Mouse (Mus musculus): ENCODE measurements around the gene Sgms1. TPM values are rescaled to one million over a fixed set of nuclear protein-coding genes. Genes with fewer than 3 reads are reported as not detected.
A peak's percentile ranks its signal among the peaks of the same experiment; 100 is the strongest.

The Sgms1 gene
- total RNA-seq, 2 experiments from 2014 or later = 108 to 157 TPM

- ATAC-seq (replicated peaks; ENCODE audit: low FRiP score, poor library complexity, severe bottlenecking) = 0 out of 2 replicates have a peak, but pooled peaks have one; percentile 33
Measured at GRCm38 (mm10) chr19:32256706-32257415, 132.7 kb downstream of the Sgms1 start.

- ATAC-seq (replicated peaks; ENCODE audit: low FRiP score, poor library complexity, severe bottlenecking) = no peak
Measured at GRCm38 (mm10) chr19:32255429-32256185, 133.9 kb downstream of the Sgms1 start.

- ATAC-seq (replicated peaks; ENCODE audit: low FRiP score, poor library complexity, severe bottlenecking) = no peak
Measured at GRCm38 (mm10) chr19:32254739-32255344, 134.7 kb downstream of the Sgms1 start.

- no peak for ATAC-seq (replicated peaks; ENCODE audit: low FRiP score, poor library complexity, severe bottlenecking)
Measured at GRCm38 (mm10) chr19:32254204-32254603, 135.3 kb downstream of the Sgms1 start.

GRCm38 (mm10) chr19:32252987-32253386 is 136.5 kb downstream of the Sgms1 start:
- no peak for ATAC-seq (replicated peaks; ENCODE audit: low FRiP score, poor library complexity, severe bottlenecking)

- no peak for ATAC-seq (replicated peaks; ENCODE audit: low FRiP score, poor library complexity, severe bottlenecking)
Measured at GRCm38 (mm10) chr19:32252451-32252850, 137.1 kb downstream of the Sgms1 start.

GRCm38 (mm10) chr19:32249181-32250130 is 140.1 kb downstream of the Sgms1 start:
- ATAC-seq (replicated peaks; ENCODE audit: low FRiP score, poor library complexity, severe bottlenecking) = no peak

- ATAC-seq (replicated peaks; ENCODE audit: low FRiP score, poor library complexity, severe bottlenecking) = no peak
Measured at GRCm38 (mm10) chr19:32244881-32245280, 144.6 kb downstream of the Sgms1 start.

GRCm38 (mm10) chr19:32243246-32243645 is 146.3 kb downstream of the Sgms1 start:
- ATAC-seq (replicated peaks; ENCODE audit: low FRiP score, poor library complexity, severe bottlenecking) = no peak

- ATAC-seq (replicated peaks; ENCODE audit: low FRiP score, poor library complexity, severe bottlenecking) = no peak
Measured at GRCm38 (mm10) chr19:32242153-32242552, 147.4 kb downstream of the Sgms1 start.

GRCm38 (mm10) chr19:32240417-32240990 is 149.0 kb downstream of the Sgms1 start:
- ATAC-seq (replicated peaks; ENCODE audit: low FRiP score, poor library complexity, severe bottlenecking) = 0 out of 2 replicates have a peak, but pooled peaks have one; percentile 28

- ATAC-seq (replicated peaks; ENCODE audit: low FRiP score, poor library complexity, severe bottlenecking) = peak; percentile 77
Measured at GRCm38 (mm10) chr19:32239925-32240324, 149.6 kb downstream of the Sgms1 start.

GRCm38 (mm10) chr19:32239459-32239792 is 150.1 kb downstream of the Sgms1 start:
- ATAC-seq (replicated peaks; ENCODE audit: low FRiP score, poor library complexity, severe bottlenecking) = no peak; the same call in 1 of the 2 replicates

- peak; percentile 72 for ATAC-seq (replicated peaks; ENCODE audit: low FRiP score, poor library complexity, severe bottlenecking)
Measured at GRCm38 (mm10) chr19:32238722-32239458, 150.6 kb downstream of the Sgms1 start.

GRCm38 (mm10) chr19:32237685-32238084 is 151.8 kb downstream of the Sgms1 start:
- no peak for ATAC-seq (replicated peaks; ENCODE audit: low FRiP score, poor library complexity, severe bottlenecking)

- ATAC-seq (replicated peaks; ENCODE audit: low FRiP score, poor library complexity, severe bottlenecking) = peak; percentile 44
Measured at GRCm38 (mm10) chr19:32237173-32237583, 152.3 kb downstream of the Sgms1 start.

- ATAC-seq (replicated peaks; ENCODE audit: low FRiP score, poor library complexity, severe bottlenecking) = no peak
Measured at GRCm38 (mm10) chr19:32234717-32235434, 154.6 kb downstream of the Sgms1 start.

- no peak for ATAC-seq (replicated peaks; ENCODE audit: low FRiP score, poor library complexity, severe bottlenecking)
Measured at GRCm38 (mm10) chr19:32231292-32231691, 158.2 kb downstream of the Sgms1 start.

Data from erythroid progenitor cell, adult 5-6 weeks (primary cell).